ENCODE assay signal across 10 mouse cellular contexts in genomic region chr4:102783063-102783748, GRCm38 (mm10). TPM values are rescaled to one million over a fixed set of nuclear protein-coding genes. Genes with fewer than 3 reads are reported as not detected.
DNase-seq lines count a peak whose midpoint lies in the region; ATAC-seq and TF ChIP-seq lines count a peak whose summit lies in the region.
"Had no signal": no experiment of that assay in that cellular context is flagged by ENCODE, and none has a peak within 500 bp of the region (broad histone marks: within the 10 kb centered on the region; RNA-seq: fewer than 3 reads in every experiment).

No protein-coding gene starts in this region.

- H3K36me3 ChIP-seq in hindbrain, embryonic 16.5 days (ENCODE audit: control insufficient read depth, insufficient read depth, low read length): no peaks in the 10 kb centered on the region
- H3K36me3 ChIP-seq in hindbrain, embryonic 10.5 days: no peaks in the 10 kb centered on the region
- H3K36me3 ChIP-seq in heart, adult 2 months (ENCODE audit: control insufficient read depth, insufficient read depth, low read length): no peaks in the 10 kb centered on the region

- H3K4me1 ChIP-seq in hindbrain, embryonic 16.5 days (ENCODE audit: control insufficient read depth, insufficient read depth, low read depth, low read length): peaks cover 5% of the 10 kb centered on the region; the same call in 1 of the 2 replicates
- H3K4me1 ChIP-seq in hindbrain, embryonic 10.5 days (replicated peaks): no peaks in the 10 kb centered on the region
- no peaks in the 10 kb centered on the region for H3K4me1 ChIP-seq in heart, adult 2 months (ENCODE audit: control insufficient read depth, insufficient read depth, low read length)

- WGBS in hindbrain, embryonic 16.5 days: 61% methylated on average over 7 of the region's 7 CpGs
- WGBS in hindbrain, embryonic 10.5 days: 84% methylated on average over 7 of the region's 7 CpGs
- 56% methylated on average over 7 of the region's 7 CpGs for WGBS in heart, adult 2 months

- no peaks in the 10 kb centered on the region for H3K9me3 ChIP-seq in hindbrain, embryonic 16.5 days (ENCODE audit: control insufficient read depth, low read length)
- no peaks in the 10 kb centered on the region for H3K9me3 ChIP-seq in hindbrain, embryonic 10.5 days

- no peaks in the 10 kb centered on the region for H3K79me2 ChIP-seq in heart, adult 2 months (replicated peaks; ENCODE audit: control insufficient read depth, insufficient read depth, low read length)

- no peak for TF ChIP-seq POLR2A in heart, adult 2 months (IDR thresholded peaks at IDR 0.05; ENCODE audit: insufficient read depth, low read depth, low read length)

- TF ChIP-seq EP300 in heart, adult 2 months (IDR thresholded peaks at IDR 0.05; ENCODE audit: insufficient read depth, low read depth, low read length): no peak

- no peak overlapping the region; the same call in 1 of the 2 replicates for H3K4me2 ChIP-seq in hindbrain, embryonic 16.5 days (ENCODE audit: low read length)

- H3K9ac ChIP-seq in hindbrain, embryonic 16.5 days (ENCODE audit: low read depth, low read length): no peak overlapping the region
- H3K9ac ChIP-seq in heart, adult 2 months (ENCODE audit: low read depth, low read length): no peak overlapping the region

- peak overlapping the region; percentile 14; the same call in 1 of the 2 replicates for H3K27ac ChIP-seq in hindbrain, embryonic 16.5 days (ENCODE audit: low read depth, low read length)
- no peak overlapping the region for H3K27ac ChIP-seq in hindbrain, embryonic 10.5 days
- no peak overlapping the region for H3K27ac ChIP-seq in heart, adult 2 months

- peak; percentile 84 for ATAC-seq in hindbrain, embryonic 16.5 days
- ATAC-seq in megakaryocyte progenitor cell, adult 5-6 weeks (replicated peaks; ENCODE audit: poor library complexity): no peak
- ATAC-seq: intestine, embryonic 16.5 days had no signal

- H3K4me3 ChIP-seq in hindbrain, embryonic 16.5 days (ENCODE audit: low read length): no peak overlapping the region
- no peak overlapping the region for H3K4me3 ChIP-seq in hindbrain, embryonic 10.5 days
- no peak overlapping the region for H3K4me3 ChIP-seq in heart, adult 2 months

- H3K27me3 ChIP-seq in hindbrain, embryonic 16.5 days (replicated peaks; ENCODE audit: control insufficient read depth, insufficient read depth, low read length): no peaks in the 10 kb centered on the region
- no peaks in the 10 kb centered on the region for H3K27me3 ChIP-seq in hindbrain, embryonic 10.5 days (ENCODE audit: insufficient read depth, poor library complexity, severe bottlenecking)
- no peaks in the 10 kb centered on the region for H3K27me3 ChIP-seq in heart, adult 2 months (ENCODE audit: control insufficient read depth, insufficient read depth, low read length)

- no peak for TF ChIP-seq CTCF in heart, adult 2 months (IDR thresholded peaks at IDR 0.05)

- DNase-seq in hindbrain, embryonic 10.5 days (ENCODE audit: low spot score): no peak
- peak; percentile 23 to 46 for DNase-seq in adrenal gland, postnatal 36 days
- peak; percentile 81 for DNase-seq in cerebellum, adult 9-10 months
- peak; percentile 74 for DNase-seq in left cerebral cortex, postnatal 4 days
- DNase-seq in heart, postnatal 10 days: no peak
- DNase-seq in heart, adult 2 months: no peak
- DNase-seq: liver had no signal

- intact Hi-C loops in left cerebral cortex, postnatal 4 days (cut with DNase I): no loop called here
- intact Hi-C loops in heart, postnatal 10 days (cut with DNase I): no loop called here
- intact Hi-C loops in heart, adult 2 months (cut with DNase I): no loop called here

RNA-seq across cellular contexts. Expression of gene Sgip1, which starts 42.1 kb away (rescaled TPM):
- polyA plus RNA-seq in hindbrain, embryonic 16.5 days (2015; fragmentation: Nextera tagmentation; extraction: Ambion mirVana): 66.1 and 68.0 TPM in 2 replicates
- 8.0 and 14.7 TPM in 2 replicates for polyA plus RNA-seq in hindbrain, embryonic 10.5 days (2016; fragmentation: Nextera tagmentation; extraction: Ambion mirVana)
- 1 to 10 TPM; 4.9 to 8.5 TPM for total RNA-seq in adrenal gland, postnatal 36 days (2021)
- 100 to 1,000 TPM; 205 to 209 TPM for total RNA-seq in left cerebral cortex, postnatal 4 days (2021)
- 4.2 and 4.6 TPM in 2 replicates for total RNA-seq in megakaryocyte progenitor cell, adult 5-6 weeks (2015)
- total RNA-seq in megakaryocyte progenitor cell, adult 5-6 weeks (2017): 4.2 and 5.3 TPM in 2 replicates
- 1 to 10 TPM in 1 of 2 experiments, under 1 TPM in 1; 0.87 to 2.2 TPM for total RNA-seq in heart, postnatal 10 days (2021)
- 1 to 10 TPM; 1.7 to 2.0 TPM for total RNA-seq in heart, adult 2 months (2021)
- 0.57 and 0.70 TPM in 2 replicates for polyA plus RNA-seq in heart, adult 2 months (2012; rRNA removed)

Comparison
In these comparisons a context has a peak if more than half of its experiments do, and no peak if none do; other contexts are left out.
1. DNase-seq: peak in adrenal gland, postnatal 36 days (2 of 2), cerebellum, adult 9-10 months (single experiment) and left cerebral cortex, postnatal 4 days (single experiment); none in hindbrain, embryonic 10.5 days (single experiment), heart, postnatal 10 days (0 of 2) and heart, adult 2 months (0 of 2).
2. RNA of gene Sgip1, which starts 42.1 kb away (total RNA-seq): 205 to 209 TPM in left cerebral cortex, postnatal 4 days; 4.9 to 8.5 TPM in adrenal gland, postnatal 36 days, 4.2 to 5.3 TPM in megakaryocyte progenitor cell, adult 5-6 weeks, 0.87 to 2.2 TPM in heart, postnatal 10 days and 1.7 to 2.0 TPM in heart, adult 2 months; every median in the first group is over 10 times any median in the second.